Mouse (Mus musculus) bone marrow, adult 2 months (tissue): Measurements from ENCODE around the gene Chd4. TPM values are rescaled to one million over a fixed set of nuclear protein-coding genes. Genes with fewer than 3 reads are reported as not detected.

Experiments
- H3K27ac ChIP-seq: fragments of 200-500 bp; 2 replicates; pipeline ENCODE4 v1.5.1; 2012; ENCODE audit warnings: low read depth, mild to moderate bottlenecking, control low read depth, inconsistent platforms, low read length; ENCODE audit not compliant: control insufficient read depth, poor library complexity, insufficient read depth
- H3K4me1 ChIP-seq: fragments of 200-500 bp; 2 replicates; pipeline ENCODE4 v1.6.1; 2011; ENCODE audit warnings: low read length; ENCODE audit not compliant: control insufficient read depth, insufficient read depth
- H3K4me3 ChIP-seq: fragments of 200-500 bp; replicated peaks from 2 replicates; pipeline ENCODE3; 2011; ENCODE audit warnings: mild to moderate bottlenecking, low read depth, low read length, control low read depth; ENCODE audit not compliant: control insufficient read depth
- CTCF ChIP-seq: fragments of 200-500 bp; IDR thresholded peaks from 2 replicates; pipeline ENCODE4 v1.5.1; 2011; ENCODE audit warnings: low read length, control low read depth; ENCODE audit not compliant: control insufficient read depth, insufficient read depth
- POLR2A ChIP-seq: fragments of 200-500 bp; IDR thresholded peaks from 2 replicates; pipeline ENCODE4 v1.6.1; 2011; ENCODE audit warnings: low read depth, mild to moderate bottlenecking, control low read depth, low read length, borderline replicate concordance; ENCODE audit not compliant: control insufficient read depth
- WGBS: fragments of 180-500 bp; shearing (Covaris S2); methylation state at CpG from one replicate; pipeline ENCODE4 v1.1.7; 2018; 5-methylcytosine and 5-hydroxymethylcytosine counted together
- polyA plus RNA-seq: library from polyadenylated mRNA; stranded (reverse); fragments of >200 nt; gene quantifications from 2 replicates; pipeline ENCODE4 v1.2.4, GENCODE M21; 2011; ENCODE audit warnings: low replicate concordance; ENCODE audit not compliant: missing spikeins, insufficient read depth, insufficient read length

Gene Chd4
- polyA plus RNA-seq, 1 experiment: 106 TPM

DNA sequence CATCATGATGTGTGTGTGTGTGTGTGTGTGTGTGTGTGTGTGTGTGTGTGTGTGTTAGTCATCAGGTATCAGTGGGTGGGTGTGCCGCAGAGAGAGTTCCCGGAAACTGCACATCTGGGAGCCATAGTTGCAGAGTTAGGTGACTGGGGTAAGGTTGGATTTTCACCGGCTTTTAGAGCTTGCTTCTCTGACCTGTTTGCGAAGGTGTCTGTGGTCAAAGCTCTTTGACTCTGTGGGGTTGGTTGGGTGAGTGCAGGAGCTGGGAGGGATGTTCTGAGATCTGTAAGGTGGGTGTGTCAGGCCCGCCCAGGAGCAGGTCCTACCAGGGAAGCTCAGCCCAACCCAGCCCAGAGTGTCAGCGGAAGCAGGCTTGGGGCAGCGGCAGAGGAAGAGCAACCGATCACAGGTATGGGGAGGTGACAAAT lies 28.2 kb upstream of the Chd4 start, which contains the start of gene Lpar5:
Lpar5 (plus strand) TSS at position 350 of the 425 bp plus-strand sequence.
- no peak within 1 kb of the TSS for H3K27ac ChIP-seq
- WGBS: 75% methylated on average over 8 of the region's 8 CpGs
- TF ChIP-seq CTCF: no peak
- TF ChIP-seq POLR2A: no peak
- H3K4me3 ChIP-seq: no peak within 1 kb of the TSS
- peaks cover 7% of the 10 kb centered on the region for H3K4me1 ChIP-seq

DNA sequence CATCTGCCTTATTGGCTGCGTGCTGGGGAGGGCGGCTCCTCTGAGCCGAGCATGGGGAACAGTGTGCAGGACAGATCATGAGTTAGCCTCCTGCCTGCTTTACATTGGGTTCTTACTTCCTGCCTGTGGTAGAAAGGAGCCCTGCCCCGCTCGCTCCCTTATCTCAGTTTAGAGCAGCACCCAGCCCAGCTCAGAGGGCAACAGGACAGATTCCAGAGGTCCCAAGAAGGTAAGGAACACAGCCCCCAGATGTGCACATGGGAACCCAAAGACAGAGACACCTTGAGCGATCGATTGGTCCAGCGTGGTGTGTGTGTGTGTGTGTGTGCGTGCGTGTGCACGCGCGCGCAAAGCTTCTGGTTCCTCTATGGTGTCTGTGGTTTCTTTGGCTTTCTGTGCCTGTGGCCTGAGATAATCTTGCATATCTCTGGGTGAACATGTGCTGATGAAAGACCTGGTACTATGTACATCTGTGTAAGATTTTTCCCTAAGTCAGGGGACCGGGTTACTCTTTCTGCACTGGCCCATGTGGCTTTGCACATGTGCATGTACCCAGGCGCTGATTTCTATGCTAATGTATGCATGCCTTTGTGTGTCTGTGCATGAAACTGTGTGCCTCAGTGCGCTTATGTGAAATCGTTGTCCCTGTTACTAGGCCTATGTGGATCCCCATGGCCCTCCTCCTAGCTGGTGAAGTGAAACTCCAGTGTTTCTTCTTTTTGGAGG lies 24.4 kb upstream of the Chd4 start:
- TF ChIP-seq POLR2A: 0 out of 2 replicates have a peak, but pooled peaks have one; percentile 27
- TF ChIP-seq CTCF: 0 out of 2 replicates have a peak, but pooled peaks have one; percentile 5
- WGBS: 4% methylated on average over 18 of the region's 18 CpGs

GRCm38 (mm10) chr6:125071896-125072279 lies 23.9 kb upstream of the Chd4 start:
- H3K4me1 ChIP-seq: peaks cover 8% of the 10 kb centered on the region
- 3% methylated on average over 2 of the region's 2 CpGs for WGBS
- no peak for TF ChIP-seq CTCF

More for the DNA sequence above, 24.4 kb upstream of the Chd4 start:
- Histone ChIP-seq H3K27ac (peak overlapping the region; percentile 62), H3K4me1 (peaks cover 8% of the 10 kb centered on the region), H3K4me3 (peak overlapping the region; percentile 55)

DNA sequence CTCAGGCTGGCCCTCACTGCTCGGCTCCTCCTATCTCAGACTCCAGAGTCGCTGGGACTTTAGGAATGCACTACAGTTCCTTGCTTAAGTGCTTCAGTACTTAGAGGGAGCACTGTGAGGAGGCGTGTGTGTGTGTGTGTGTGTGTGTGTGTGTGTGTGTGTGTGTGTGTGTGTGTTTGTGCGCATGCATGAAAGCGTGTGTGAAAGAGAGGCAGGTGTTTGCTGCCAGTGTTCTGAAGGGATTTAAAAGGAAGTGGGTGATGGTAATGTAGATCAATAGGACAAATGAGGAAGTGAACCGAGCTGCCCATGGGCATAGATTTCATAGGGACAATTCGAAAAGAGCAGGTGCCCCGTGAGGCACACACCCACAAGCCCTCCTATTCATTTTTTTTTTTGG lies 22.0 kb upstream of the Chd4 start:
- 14% methylated on average over 8 of the region's 8 CpGs for WGBS
- Histone ChIP-seq H3K4me1 (peaks cover 7% of the 10 kb centered on the region), H3K27ac (no peak overlapping the region), H3K4me3 (no peak overlapping the region)
- TF ChIP-seq POLR2A: no peak
- no peak for TF ChIP-seq CTCF

More at GRCm38 (mm10) chr6:125071896-125072279, 23.9 kb upstream of the Chd4 start:
- Histone ChIP-seq H3K4me3 (peak overlapping the region; percentile 56), H3K27ac (peak overlapping the region; percentile 62)

DNA sequence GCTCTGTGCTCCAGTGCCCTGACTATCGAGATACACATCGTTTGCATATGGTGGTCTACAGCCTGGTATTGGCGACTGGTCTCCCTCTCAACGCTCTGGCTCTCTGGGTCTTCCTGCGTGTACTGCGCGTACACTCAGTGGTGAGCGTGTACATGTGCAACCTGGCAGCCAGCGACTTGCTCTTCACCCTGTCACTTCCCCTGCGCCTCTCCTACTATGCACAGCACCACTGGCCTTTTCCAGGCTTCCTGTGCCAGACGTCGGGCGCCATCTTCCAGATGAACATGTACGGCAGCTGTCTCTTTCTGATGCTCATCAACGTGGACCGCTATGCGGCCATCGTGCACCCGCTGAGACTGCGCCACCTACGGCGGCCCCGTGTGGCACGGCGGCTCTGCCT lies 14.4 kb upstream of the Chd4 start:
- no peaks in the 10 kb centered on the region for H3K4me1 ChIP-seq
- H3K27ac ChIP-seq: no peak overlapping the region
- H3K4me3 ChIP-seq: no peak overlapping the region
- TF ChIP-seq CTCF (no peak), POLR2A (no peak)
- WGBS: 91% methylated on average over 25 of the region's 25 CpGs

DNA sequence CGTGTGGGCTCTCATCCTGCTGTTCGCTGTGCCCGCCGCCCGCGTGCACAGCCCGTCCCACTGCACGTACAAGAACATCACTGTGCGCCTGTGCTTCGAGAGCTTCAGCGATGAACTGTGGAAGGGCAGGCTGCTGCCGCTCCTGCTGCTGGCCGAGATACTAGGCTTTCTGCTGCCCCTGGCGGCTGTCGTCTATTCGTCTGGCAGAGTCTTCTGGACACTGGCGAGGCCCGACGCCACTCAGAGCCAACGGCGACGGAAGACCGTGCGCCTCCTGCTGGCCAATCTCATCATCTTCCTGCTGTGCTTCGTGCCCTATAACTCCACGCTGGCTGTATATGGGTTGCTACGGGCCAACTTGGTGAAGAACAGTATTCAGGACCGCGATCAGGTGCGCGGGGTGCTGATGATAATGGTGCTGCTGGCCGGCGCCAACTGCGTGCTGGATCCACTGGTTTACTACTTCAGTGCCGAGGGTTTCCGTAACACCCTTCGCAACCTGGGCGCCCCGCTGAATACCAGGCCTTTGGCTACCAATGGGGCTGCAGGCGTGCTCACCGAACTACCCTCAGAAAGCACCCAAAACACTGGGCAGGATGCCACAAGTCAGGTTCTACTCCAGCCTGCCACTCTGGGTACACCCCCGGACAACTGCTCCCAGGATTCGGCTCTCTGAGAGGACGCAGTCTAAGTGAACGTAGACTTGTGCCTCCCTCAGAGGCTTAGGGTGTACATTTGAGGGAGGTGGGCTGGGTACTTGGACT lies 13.8 kb upstream of the Chd4 start:
- 0 out of 2 replicates have a peak overlapping the region, but pooled peaks have one; percentile 14 for H3K27ac ChIP-seq
- TF ChIP-seq POLR2A (peak; percentile 23; the same call in 1 of the 2 replicates), CTCF (peak; percentile 39; the same call in 1 of the 2 replicates)
- WGBS: 84% methylated on average over 45 of the region's 45 CpGs
- no peak overlapping the region for H3K4me3 ChIP-seq
- H3K4me1 ChIP-seq: no peaks in the 10 kb centered on the region

GRCm38 (mm10) chr6:125082801-125083386 lies 12.9 kb upstream of the Chd4 start:
- no peak overlapping the region for H3K4me3 ChIP-seq
- H3K4me1 ChIP-seq: no peaks in the 10 kb centered on the region
- TF ChIP-seq POLR2A: no peak
- no peak for TF ChIP-seq CTCF
- WGBS: 80% methylated on average over 7 of the region's 7 CpGs
- no peak overlapping the region for H3K27ac ChIP-seq

DNA sequence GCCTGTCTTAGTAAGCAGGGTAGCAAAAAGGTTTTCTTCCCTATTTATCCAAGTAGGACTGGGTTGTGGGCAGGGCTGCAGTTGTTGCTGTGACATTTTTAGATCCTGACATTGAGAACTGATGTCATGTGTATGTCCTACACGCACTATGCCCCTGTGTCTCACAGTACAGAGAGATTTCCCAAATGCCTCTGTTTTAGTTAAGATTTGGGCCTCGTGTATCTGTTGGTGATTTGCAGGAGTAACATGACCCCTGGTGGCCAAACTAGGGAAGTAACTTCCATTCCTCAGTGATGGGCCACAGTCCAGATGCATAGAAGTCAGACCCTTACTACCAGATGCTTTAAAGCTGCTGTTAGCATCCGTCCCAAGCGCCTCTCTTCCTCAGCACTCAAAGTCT lies 11.4 kb upstream of the Chd4 start:
- peak; percentile 51 for TF ChIP-seq CTCF
- TF ChIP-seq POLR2A: no peak
- H3K4me3 ChIP-seq: no peak overlapping the region
- peaks cover 3% of the 10 kb centered on the region for H3K4me1 ChIP-seq
- no peak overlapping the region for H3K27ac ChIP-seq
- 12% methylated on average over 4 of the region's 4 CpGs for WGBS
